Mouse (Mus musculus) effector memory CD4-positive, alpha-beta T cell, adult 5 months (primary cell): ENCODE data around the gene Gm17078. TPM values are rescaled to one million over a fixed set of nuclear protein-coding genes. Genes with fewer than 3 reads are reported as not detected.

Experiments
- polyA plus RNA-seq: library from polyadenylated mRNA; unstranded; fragments of 100-300 nt; shearing (Covaris generic); gene quantifications from one replicate; pipeline ENCODE4 v1.2.1, GENCODE M21; 2017

Gene Gm17078
- polyA plus RNA-seq = not detected

DNA sequence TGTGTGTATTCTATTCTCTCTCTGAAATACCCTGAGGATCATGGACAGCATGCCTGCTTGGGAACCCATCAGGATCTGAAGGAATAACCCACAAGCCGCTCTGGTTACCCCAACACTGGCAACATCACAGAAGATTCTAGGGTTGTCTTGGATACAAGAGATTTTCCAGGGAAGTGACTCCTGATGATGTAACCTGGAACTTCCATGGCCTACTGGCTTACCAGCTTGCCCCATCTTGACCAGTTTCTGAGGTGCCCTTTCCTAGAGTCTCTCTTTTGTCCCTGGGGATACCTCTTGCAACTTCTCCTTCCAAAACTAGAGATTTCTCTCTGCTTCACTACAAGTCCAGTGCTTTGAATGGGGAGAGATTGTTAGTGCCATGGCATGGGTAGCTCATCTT is at the start of gene Gm17078:
Gene Gm17078, minus strand, starts transcription at position 101 of the 400 bp plus-strand sequence.

DNA sequence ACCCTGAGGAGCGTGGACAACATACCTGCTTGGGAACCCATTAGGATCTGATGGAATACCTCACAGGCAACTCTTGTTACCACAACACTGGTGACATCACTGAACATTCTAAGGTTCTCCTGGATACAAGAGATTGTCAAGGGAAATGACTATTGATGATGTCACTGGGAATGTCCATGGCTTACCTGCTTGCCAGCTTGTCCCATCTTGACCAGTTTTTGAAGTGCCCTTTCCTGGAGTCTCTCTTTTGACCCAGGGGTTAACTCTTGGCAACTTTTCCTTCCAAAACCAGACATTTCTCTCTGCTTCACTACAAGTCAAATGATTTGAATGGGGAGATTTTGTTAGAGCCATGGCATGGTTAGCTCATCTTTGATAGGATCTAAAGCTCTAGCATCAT is 24.5 kb upstream of the Gm17078 start, which contains the start of gene Gm4181:
Gene Gm4181, minus strand, starts transcription at position 101 of the 400 bp plus-strand sequence.

DNA sequence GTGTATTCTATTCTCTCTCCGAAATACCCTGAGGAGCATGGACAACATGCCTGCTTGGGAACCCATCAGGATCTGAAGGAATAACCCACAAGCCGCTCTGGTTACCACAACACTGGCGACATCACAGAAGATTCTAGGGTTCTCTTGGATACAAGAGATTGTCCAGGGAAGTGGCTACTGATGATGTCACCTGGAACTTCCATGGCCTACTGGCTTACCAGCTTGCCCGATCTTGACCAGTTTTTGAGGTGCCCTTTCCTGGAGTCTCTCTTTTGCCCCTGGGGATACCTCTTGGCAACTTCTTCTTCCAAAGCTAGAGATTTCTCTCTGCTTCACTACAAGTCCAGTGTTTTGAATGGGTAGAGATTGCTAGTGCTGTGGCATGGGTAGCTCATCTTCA is 19.1 kb downstream of the Gm17078 start, which contains the start of gene Gm17174:
Gene Gm17174, minus strand, starts transcription at position 101 of the 400 bp plus-strand sequence.

DNA sequence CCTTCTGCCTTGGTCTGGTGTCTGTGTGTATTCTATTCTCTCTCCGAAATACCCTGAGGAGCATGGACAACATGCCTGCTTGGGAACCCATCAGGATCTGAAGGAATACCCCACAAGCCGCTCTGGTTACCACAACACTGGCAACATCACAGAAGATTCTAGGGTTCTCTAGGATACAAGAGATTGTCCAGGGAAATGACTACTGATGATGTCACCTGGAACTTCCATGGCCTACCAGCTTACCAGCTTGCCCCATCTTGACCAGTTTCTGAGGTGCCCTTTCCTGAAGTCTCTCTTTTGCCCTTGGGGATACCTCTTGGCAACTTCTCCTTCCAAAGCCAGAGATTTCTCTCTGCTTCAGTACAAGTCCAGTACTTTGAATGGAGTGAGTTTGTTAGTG is 37.1 kb downstream of the Gm17078 start, which contains the start of gene Gm17175:
Gene Gm17175, minus strand, starts transcription at position 101 of the 400 bp plus-strand sequence.

Other genes with a start within 250 kb of the Gm17078 start
- gene Gm7247, start 249.6 kb downstream of the Gm17078 start, polyA plus RNA-seq = not detected
- gene Vmn2r88, start 200.5 kb downstream of the Gm17078 start, polyA plus RNA-seq = not detected
- 0.17 TPM for gene Vmn2r89, start 159.5 kb downstream of the Gm17078 start, polyA plus RNA-seq
- not detected for gene Gm5622, start 58.5 kb downstream of the Gm17078 start, polyA plus RNA-seq
- gene Gm17175, start 37.2 kb downstream of the Gm17078 start, polyA plus RNA-seq = not detected
- not detected for gene Gm17174, start 19.2 kb downstream of the Gm17078 start, polyA plus RNA-seq
- gene Gm4181, start 24.4 kb upstream of the Gm17078 start, polyA plus RNA-seq = not detected
- gene Gm17079, start 84.2 kb upstream of the Gm17078 start, polyA plus RNA-seq = not detected
- not detected for gene Gm5800, start 105.9 kb upstream of the Gm17078 start, polyA plus RNA-seq
- not detected for gene Ang4, start 162.3 kb upstream of the Gm17078 start, polyA plus RNA-seq
- not detected for gene AY358078, start 188.7 kb upstream of the Gm17078 start, polyA plus RNA-seq
- not detected for gene Ear6, start 242.4 kb upstream of the Gm17078 start, polyA plus RNA-seq